Mouse (Mus musculus) frontal cortex, adult 2 months (tissue): Measurements from ENCODE around the gene Frmd4a. TPM values are rescaled to one million over a fixed set of nuclear protein-coding genes. Genes with fewer than 3 reads are reported as not detected.

Experiments used
- DNase-seq, 2 experiments: peaks; one replicate each; pipeline ENCODE4 v3.0.0; 2022; ENCODE audit warnings: low spot score in 1 of 2; ENCODE audit errors: extremely low spot score in 1 of 2
- polyA plus RNA-seq: library from polyadenylated mRNA; depleted of rRNA; stranded (reverse); fragments of >200 nt; gene quantifications from 2 replicates; pipeline ENCODE4 v1.2.3, GENCODE M21; 2012

Gene Frmd4a
- polyA plus RNA-seq, 1 experiment, result 39.5 TPM

- no peak for DNase-seq
Measured at GRCm38 (mm10) chr2:4131216-4131615, 113.7 kb downstream of the Frmd4a start.

GRCm38 (mm10) chr2:4137493-4137892, 120.0 kb downstream of the Frmd4a start:
- DNase-seq, result no peak

- no peak for DNase-seq
Measured at GRCm38 (mm10) chr2:4142221-4142950, 124.9 kb downstream of the Frmd4a start.

GRCm38 (mm10) chr2:4144424-4144823, 126.9 kb downstream of the Frmd4a start:
- DNase-seq, result no peak

DNA sequence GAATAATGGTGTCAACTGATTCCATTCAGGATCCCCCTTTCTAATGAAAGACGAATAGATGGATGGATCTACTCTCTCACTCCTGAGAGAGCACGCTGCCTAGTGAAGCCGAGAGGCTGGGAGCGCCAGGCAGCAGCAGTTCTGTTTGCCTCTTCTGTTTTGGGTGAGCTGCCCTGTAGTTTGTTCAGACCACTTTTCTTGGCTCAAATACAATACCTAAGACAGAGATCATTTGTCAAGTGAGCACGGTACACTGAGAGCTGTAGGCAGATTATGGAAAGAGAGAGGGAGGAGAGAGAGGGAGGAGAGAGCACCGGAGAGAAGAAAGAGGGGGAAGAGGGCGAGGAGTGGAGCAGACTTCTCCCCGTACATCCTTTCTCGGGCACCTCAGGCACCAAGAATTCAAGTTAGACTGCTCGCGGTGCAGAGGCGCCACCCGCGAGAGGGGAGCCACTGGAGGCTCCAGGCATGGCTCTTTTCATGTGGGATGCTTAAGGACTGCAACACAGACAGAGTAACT, 135.1 kb downstream of the Frmd4a start:
- peak in 1 of 2 experiments; percentile 26 for DNase-seq

DNA sequence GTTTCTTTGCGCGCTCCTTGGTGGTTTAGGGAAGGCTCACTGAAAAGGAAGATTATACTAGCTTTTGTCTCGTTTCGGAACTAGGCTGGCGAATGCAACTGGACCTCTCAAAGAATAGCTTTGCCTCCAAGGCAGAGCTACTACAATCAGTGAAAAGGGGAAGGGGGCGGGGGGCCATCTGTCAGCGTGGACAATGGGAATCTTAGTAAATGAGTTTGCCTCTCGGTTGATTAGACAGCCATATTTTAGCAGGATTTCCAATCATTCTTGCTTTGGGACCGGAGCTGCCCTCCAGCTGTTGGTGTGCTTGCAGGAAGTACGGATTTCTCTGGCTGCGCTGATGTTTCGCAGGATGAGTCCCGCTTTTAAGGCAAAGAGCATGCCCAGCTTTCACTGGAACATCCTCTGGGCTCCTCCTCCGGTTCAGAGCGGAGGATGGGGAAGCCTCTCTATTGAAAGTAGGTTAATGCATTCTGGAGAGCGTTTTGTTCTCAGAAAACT, 135.7 kb downstream of the Frmd4a start:
- peak in 1 of 2 experiments; percentile 72 for DNase-seq

DNA sequence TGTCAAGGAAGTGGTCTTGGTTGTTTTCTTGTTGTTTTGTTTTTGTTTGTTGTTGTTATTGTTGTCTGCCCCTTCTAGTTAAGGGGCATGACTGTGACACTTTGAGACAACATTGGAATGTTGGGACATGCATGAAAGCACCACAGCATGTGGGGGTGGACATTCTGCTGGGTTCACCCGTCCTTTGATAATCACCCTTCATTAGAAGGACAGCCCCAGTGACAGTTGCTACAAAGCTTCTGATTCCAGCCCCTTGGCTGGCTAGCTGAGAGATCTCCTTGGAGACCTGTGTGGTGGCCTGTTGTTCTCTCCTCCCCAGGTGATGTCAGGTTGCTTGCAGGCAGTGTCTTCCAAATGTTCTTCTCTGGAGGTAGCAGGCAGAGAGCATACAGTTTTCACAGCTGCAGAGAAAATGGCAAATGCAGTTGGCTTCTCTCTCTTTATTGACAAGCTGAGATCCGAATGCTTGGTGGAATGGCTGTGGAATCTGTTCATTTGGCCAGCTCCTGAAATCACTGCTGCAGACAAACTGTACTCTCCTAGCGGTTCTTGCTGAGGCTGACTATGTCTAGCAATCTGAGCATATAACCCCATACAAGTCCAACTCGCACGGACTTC, 136.6 kb downstream of the Frmd4a start:
- no peak for DNase-seq

DNA sequence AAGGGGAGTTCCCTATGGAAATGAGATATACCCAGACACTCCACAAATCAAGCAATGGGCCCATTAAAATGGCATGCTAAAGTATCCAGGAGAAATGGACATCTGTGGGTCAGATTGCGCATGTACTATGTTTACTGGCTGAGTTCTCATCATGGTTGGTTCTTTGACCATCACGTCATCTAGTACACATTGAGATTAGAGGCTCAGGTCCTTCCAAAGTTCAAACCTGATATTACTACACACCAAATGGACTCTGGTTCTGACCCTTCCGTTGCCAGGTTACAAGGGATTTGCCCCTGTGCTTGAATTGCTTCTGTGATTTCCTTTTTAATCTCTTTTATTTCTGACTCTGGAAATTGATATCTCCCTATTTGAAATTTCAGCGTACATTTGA, 137.1 kb downstream of the Frmd4a start:
- DNase-seq, result no peak

GRCm38 (mm10) chr2:4155406-4155805, 137.9 kb downstream of the Frmd4a start:
- DNase-seq, result no peak

GRCm38 (mm10) chr2:4156511-4156910, 139.0 kb downstream of the Frmd4a start:
- DNase-seq, result no peak

GRCm38 (mm10) chr2:4157396-4157795, 139.9 kb downstream of the Frmd4a start:
- DNase-seq, result no peak

- no peak for DNase-seq
Measured at GRCm38 (mm10) chr2:4159574-4160203, 142.2 kb downstream of the Frmd4a start.

GRCm38 (mm10) chr2:4166191-4166590, 148.7 kb downstream of the Frmd4a start:
- DNase-seq, result no peak

GRCm38 (mm10) chr2:4167131-4167530, 149.6 kb downstream of the Frmd4a start:
- DNase-seq, result no peak

- no peak for DNase-seq
Measured at GRCm38 (mm10) chr2:4169726-4170125, 152.2 kb downstream of the Frmd4a start.

DNA sequence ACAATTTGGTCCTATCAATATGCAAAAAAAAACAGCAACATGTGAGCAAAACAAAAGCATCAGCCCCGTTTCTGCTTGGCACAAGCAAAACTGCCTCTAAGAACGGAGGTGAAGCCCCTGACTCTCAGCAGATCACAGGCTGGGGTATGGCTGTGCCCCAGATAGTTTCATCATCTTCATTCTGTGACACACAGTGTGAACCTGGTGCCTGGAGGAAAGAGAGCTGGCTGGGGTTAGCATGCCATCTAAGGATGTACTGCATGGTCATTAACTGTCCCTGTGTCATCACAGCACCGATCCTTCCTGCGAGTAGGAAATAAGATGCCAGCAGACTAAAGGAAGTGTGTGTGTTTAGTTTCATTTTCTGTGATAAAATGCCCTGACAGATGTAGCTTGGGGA, 152.7 kb downstream of the Frmd4a start:
- no peak for DNase-seq

DNA sequence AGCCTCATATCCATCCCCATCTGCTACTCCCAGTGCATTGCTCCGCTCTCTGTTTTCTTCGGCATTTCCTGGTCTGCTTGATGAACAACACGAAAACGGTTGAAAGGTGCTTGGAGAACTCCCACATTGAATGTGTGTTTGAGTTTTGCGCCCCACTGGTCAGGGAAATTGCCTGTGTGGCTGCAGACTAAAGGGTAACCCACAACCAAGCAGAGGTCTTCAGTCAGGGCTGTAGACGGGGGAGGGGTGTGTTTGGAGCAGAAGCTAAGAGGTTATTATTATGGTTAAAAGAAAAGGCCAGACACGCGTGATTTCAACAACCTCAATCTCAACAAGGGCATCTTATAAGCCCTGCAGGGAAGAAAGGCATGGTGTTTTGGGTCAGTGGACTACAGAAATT, 167.5 kb downstream of the Frmd4a start:
- no peak for DNase-seq

DNA sequence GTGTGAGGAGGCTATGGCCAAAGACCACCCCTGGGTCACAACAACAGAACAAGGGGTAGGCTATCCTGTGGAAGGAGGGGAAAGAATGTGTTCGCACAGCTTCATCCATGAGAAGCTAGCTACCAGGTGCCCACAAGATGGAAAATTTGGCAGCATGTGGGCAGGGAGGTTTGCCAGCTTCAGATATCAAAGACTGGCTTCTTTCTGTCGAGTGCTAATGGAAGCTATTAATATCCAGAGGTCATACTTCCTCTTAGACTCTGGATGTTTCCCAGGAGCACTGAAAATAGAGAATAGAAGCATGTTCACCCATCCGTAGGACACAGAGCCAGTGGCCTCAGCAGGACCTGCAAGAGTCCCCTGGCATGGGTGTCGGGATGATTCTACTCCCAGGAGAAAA, 170.0 kb downstream of the Frmd4a start:
- peak in 1 of 2 experiments; percentile 35 for DNase-seq

DNA sequence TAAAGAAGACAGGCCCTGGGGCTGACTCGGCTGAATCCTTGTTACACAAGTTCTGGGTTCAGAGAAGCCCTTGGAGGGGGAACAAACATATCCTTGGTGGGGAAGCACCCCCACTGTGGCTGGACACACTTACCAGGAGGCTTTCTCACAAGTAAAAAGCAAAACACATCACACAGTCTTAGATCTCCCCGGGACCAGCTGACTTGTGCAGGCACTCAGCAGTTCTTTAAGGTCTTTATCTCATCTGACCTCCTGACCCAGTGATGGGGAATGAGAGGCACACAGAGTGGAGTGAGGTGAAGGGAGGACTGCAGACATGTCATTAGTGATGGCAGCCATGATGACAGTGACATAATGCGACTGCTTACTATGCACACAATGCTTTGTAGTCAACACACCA, 170.8 kb downstream of the Frmd4a start:
- no peak for DNase-seq

GRCm38 (mm10) chr2:4190345-4190744, 172.8 kb downstream of the Frmd4a start:
- no peak for DNase-seq

- no peak for DNase-seq
Measured at GRCm38 (mm10) chr2:4190995-4191394, 173.5 kb downstream of the Frmd4a start.
